Mouse (Mus musculus): ENCODE measurements around the gene Fermt2.

Fermt2 gene

GRCm38 (mm10) chr14:45462875-45463475, 66.9 kb downstream of the Fermt2 start:
- Histone ChIP-seq H3K36me3 (ENCODE audit: control insufficient read depth, insufficient read depth, low read length, poor library complexity, severe bottlenecking) (no peaks in the 10 kb centered on the region), H3K27me3 (ENCODE audit: control insufficient read depth, insufficient read depth, low read length, poor library complexity, severe bottlenecking) (no peaks in the 10 kb centered on the region)
- DNase-seq (ENCODE audit: low read depth, low spot score): no peak

- no peak for DNase-seq (ENCODE audit: low read depth, low spot score)
- no peaks in the 10 kb centered on the region for H3K36me3 ChIP-seq (ENCODE audit: control insufficient read depth, insufficient read depth, low read length, poor library complexity, severe bottlenecking)
- H3K27me3 ChIP-seq (ENCODE audit: control insufficient read depth, insufficient read depth, low read length, poor library complexity, severe bottlenecking): no peaks in the 10 kb centered on the region
Measured at GRCm38 (mm10) chr14:45462374-45462773, 67.5 kb downstream of the Fermt2 start.

- Histone ChIP-seq H3K27me3 (ENCODE audit: control insufficient read depth, insufficient read depth, low read length, poor library complexity, severe bottlenecking) (no peaks in the 10 kb centered on the region), H3K36me3 (ENCODE audit: control insufficient read depth, insufficient read depth, low read length, poor library complexity, severe bottlenecking) (no peaks in the 10 kb centered on the region)
- no peak for DNase-seq (ENCODE audit: low read depth, low spot score)
Measured at GRCm38 (mm10) chr14:45461945-45462344, 68.0 kb downstream of the Fermt2 start.

GRCm38 (mm10) chr14:45460491-45460890, 69.4 kb downstream of the Fermt2 start:
- no peak for DNase-seq (ENCODE audit: low read depth, low spot score)
- no peaks in the 10 kb centered on the region for H3K36me3 ChIP-seq (ENCODE audit: control insufficient read depth, insufficient read depth, low read length, poor library complexity, severe bottlenecking)
- no peaks in the 10 kb centered on the region for H3K27me3 ChIP-seq (ENCODE audit: control insufficient read depth, insufficient read depth, low read length, poor library complexity, severe bottlenecking)

- Histone ChIP-seq H3K27me3 (ENCODE audit: control insufficient read depth, insufficient read depth, low read length, poor library complexity, severe bottlenecking) (no peaks in the 10 kb centered on the region), H3K36me3 (ENCODE audit: control insufficient read depth, insufficient read depth, low read length, poor library complexity, severe bottlenecking) (no peaks in the 10 kb centered on the region)
- no peak for DNase-seq (ENCODE audit: low read depth, low spot score)
Measured at GRCm38 (mm10) chr14:45459877-45460276, 70.0 kb downstream of the Fermt2 start.

- H3K36me3 ChIP-seq (ENCODE audit: control insufficient read depth, insufficient read depth, low read length, poor library complexity, severe bottlenecking): no peaks in the 10 kb centered on the region
- no peak for DNase-seq (ENCODE audit: low read depth, low spot score)
- H3K27me3 ChIP-seq (ENCODE audit: control insufficient read depth, insufficient read depth, low read length, poor library complexity, severe bottlenecking): no peaks in the 10 kb centered on the region
Measured at GRCm38 (mm10) chr14:45457003-45457402, 72.9 kb downstream of the Fermt2 start.

- H3K36me3 ChIP-seq (ENCODE audit: control insufficient read depth, insufficient read depth, low read length, poor library complexity, severe bottlenecking): no peaks in the 10 kb centered on the region
- H3K27me3 ChIP-seq (ENCODE audit: control insufficient read depth, insufficient read depth, low read length, poor library complexity, severe bottlenecking): no peaks in the 10 kb centered on the region
- DNase-seq (ENCODE audit: low read depth, low spot score): no peak
Measured at GRCm38 (mm10) chr14:45456502-45456846, 73.4 kb downstream of the Fermt2 start.

GRCm38 (mm10) chr14:45455651-45456501, 74.0 kb downstream of the Fermt2 start:
- Histone ChIP-seq H3K36me3 (ENCODE audit: control insufficient read depth, insufficient read depth, low read length, poor library complexity, severe bottlenecking) (no peaks in the 10 kb centered on the region), H3K27me3 (ENCODE audit: control insufficient read depth, insufficient read depth, low read length, poor library complexity, severe bottlenecking) (no peaks in the 10 kb centered on the region)
- DNase-seq (ENCODE audit: low read depth, low spot score): no peak

GRCm38 (mm10) chr14:45453538-45454233, 76.2 kb downstream of the Fermt2 start:
- Histone ChIP-seq H3K27me3 (ENCODE audit: control insufficient read depth, insufficient read depth, low read length, poor library complexity, severe bottlenecking) (no peaks in the 10 kb centered on the region), H3K36me3 (ENCODE audit: control insufficient read depth, insufficient read depth, low read length, poor library complexity, severe bottlenecking) (no peaks in the 10 kb centered on the region)
- DNase-seq (ENCODE audit: low read depth, low spot score): no peak

GRCm38 (mm10) chr14:45452861-45453512, 76.9 kb downstream of the Fermt2 start:
- H3K27me3 ChIP-seq (ENCODE audit: control insufficient read depth, insufficient read depth, low read length, poor library complexity, severe bottlenecking): no peaks in the 10 kb centered on the region
- H3K36me3 ChIP-seq (ENCODE audit: control insufficient read depth, insufficient read depth, low read length, poor library complexity, severe bottlenecking): no peaks in the 10 kb centered on the region
- no peak for DNase-seq (ENCODE audit: low read depth, low spot score)

- Histone ChIP-seq H3K36me3 (ENCODE audit: control insufficient read depth, insufficient read depth, low read length, poor library complexity, severe bottlenecking) (no peaks in the 10 kb centered on the region), H3K27me3 (ENCODE audit: control insufficient read depth, insufficient read depth, low read length, poor library complexity, severe bottlenecking) (no peaks in the 10 kb centered on the region)
- DNase-seq (ENCODE audit: low read depth, low spot score): no peak
Measured at GRCm38 (mm10) chr14:45452148-45452547, 77.8 kb downstream of the Fermt2 start.

- no peak for DNase-seq (ENCODE audit: low read depth, low spot score)
- Histone ChIP-seq H3K27me3 (ENCODE audit: control insufficient read depth, insufficient read depth, low read length, poor library complexity, severe bottlenecking) (no peaks in the 10 kb centered on the region), H3K36me3 (ENCODE audit: control insufficient read depth, insufficient read depth, low read length, poor library complexity, severe bottlenecking) (no peaks in the 10 kb centered on the region)
Measured at GRCm38 (mm10) chr14:45451090-45451489, 78.8 kb downstream of the Fermt2 start.

- DNase-seq (ENCODE audit: low read depth, low spot score): no peak
- Histone ChIP-seq H3K27me3 (ENCODE audit: control insufficient read depth, insufficient read depth, low read length, poor library complexity, severe bottlenecking) (no peaks in the 10 kb centered on the region), H3K36me3 (ENCODE audit: control insufficient read depth, insufficient read depth, low read length, poor library complexity, severe bottlenecking) (no peaks in the 10 kb centered on the region)
Measured at GRCm38 (mm10) chr14:45446777-45447176, 83.1 kb downstream of the Fermt2 start.

- no peak for DNase-seq (ENCODE audit: low read depth, low spot score)
- H3K36me3 ChIP-seq (ENCODE audit: control insufficient read depth, insufficient read depth, low read length, poor library complexity, severe bottlenecking): no peaks in the 10 kb centered on the region
- H3K27me3 ChIP-seq (ENCODE audit: control insufficient read depth, insufficient read depth, low read length, poor library complexity, severe bottlenecking): no peaks in the 10 kb centered on the region
Measured at GRCm38 (mm10) chr14:45445445-45445844, 84.5 kb downstream of the Fermt2 start.

GRCm38 (mm10) chr14:45444870-45445269, 85.0 kb downstream of the Fermt2 start:
- DNase-seq (ENCODE audit: low read depth, low spot score): no peak
- Histone ChIP-seq H3K27me3 (ENCODE audit: control insufficient read depth, insufficient read depth, low read length, poor library complexity, severe bottlenecking) (no peaks in the 10 kb centered on the region), H3K36me3 (ENCODE audit: control insufficient read depth, insufficient read depth, low read length, poor library complexity, severe bottlenecking) (no peaks in the 10 kb centered on the region)

All from splenic B cell, adult 2 months (primary cell).